Mouse (Mus musculus) lung, postnatal 0 days (tissue): ENCODE measurements around the gene Supt20. TPM values are rescaled to one million over a fixed set of nuclear protein-coding genes. Genes with fewer than 3 reads are reported as not detected.
A peak's percentile ranks its signal among the peaks of the same experiment; 100 is the strongest.

Experiments
- ATAC-seq: fragments of 200-750 bp; cut with Nextera tagmentation; 2 replicates; pipeline ENCODE4 v1.8.0; 2017; ENCODE audit warnings: moderate library complexity
- DNase-seq: peaks from one replicate; pipeline ENCODE4 v3.0.0-alpha.2; 2016; ENCODE audit warnings: low spot score
- H3K27ac ChIP-seq: fragments of 300-500 bp; sonication (generic); 2 replicates; pipeline ENCODE4 v1.5.1; 2014; ENCODE audit warnings: antibody characterized with exemption, mild to moderate bottlenecking, low read length, mixed read lengths
- H3K27me3 ChIP-seq: fragments of 300-500 bp; sonication (generic); replicated peaks from 2 replicates; pipeline ENCODE4 v1.6.1; 2014; ENCODE audit warnings: low read length, mixed read lengths; ENCODE audit not compliant: insufficient read depth
- H3K36me3 ChIP-seq: fragments of 300-500 bp; sonication (generic); 2 replicates; pipeline ENCODE4 v1.6.1; 2014; ENCODE audit warnings: low read length, mixed read lengths; ENCODE audit not compliant: insufficient read depth
- H3K4me1 ChIP-seq: fragments of 300-500 bp; sonication (generic); 2 replicates; pipeline ENCODE4 v1.6.1; 2014; ENCODE audit warnings: antibody characterized with exemption, low read depth, low read length, mixed read lengths; ENCODE audit not compliant: insufficient read depth
- H3K4me2 ChIP-seq: fragments of 300-500 bp; sonication (generic); replicated peaks from 2 replicates; pipeline ENCODE4 v1.6.1; 2014; ENCODE audit warnings: low read depth, mild to moderate bottlenecking, low read length, moderate library complexity, mixed read lengths
- H3K4me3 ChIP-seq: fragments of 300-500 bp; sonication (generic); 2 replicates; pipeline ENCODE4 v1.5.1; 2014; ENCODE audit warnings: low read depth, low read length
- H3K9ac ChIP-seq: fragments of 300-500 bp; sonication (generic); replicated peaks from 2 replicates; pipeline ENCODE4 v1.6.1; 2014; ENCODE audit warnings: low read depth, mild to moderate bottlenecking
- H3K9me3 ChIP-seq: fragments of 300-500 bp; sonication (generic); 2 replicates; pipeline ENCODE4 v1.6.1; 2016; ENCODE audit warnings: low read length, mixed read lengths
- CTCF ChIP-seq: IDR thresholded peaks from 2 replicates; pipeline ENCODE4 v1.5.1; 2016; ENCODE audit warnings: antibody characterized with exemption, mild to moderate bottlenecking
- EP300 ChIP-seq: IDR thresholded peaks from 2 replicates; pipeline ENCODE4 v1.6.1; 2016; ENCODE audit warnings: antibody characterized with exemption, mild to moderate bottlenecking, control low read depth
- whole genome bisulfite sequencing: fragments of 180-500 bp; shearing (Covaris S2); extraction: QIAGEN DNeasy Blood & Tissue Kit; methylation state at CpG from one replicate; pipeline ENCODE4 v1.1.7; 2014; 5-methylcytosine and 5-hydroxymethylcytosine counted together
- polyA plus RNA-seq: library from polyadenylated mRNA; unstranded; fragments of >200 nt; fragmentation: Nextera tagmentation; extraction: Ambion mirVana; gene quantifications from 2 replicates; pipeline ENCODE4 v1.2.1, GENCODE M21; 2015

The Supt20 gene
- polyA plus RNA-seq, 1 experiment from 2014 or later, result 50.6 TPM

DNA sequence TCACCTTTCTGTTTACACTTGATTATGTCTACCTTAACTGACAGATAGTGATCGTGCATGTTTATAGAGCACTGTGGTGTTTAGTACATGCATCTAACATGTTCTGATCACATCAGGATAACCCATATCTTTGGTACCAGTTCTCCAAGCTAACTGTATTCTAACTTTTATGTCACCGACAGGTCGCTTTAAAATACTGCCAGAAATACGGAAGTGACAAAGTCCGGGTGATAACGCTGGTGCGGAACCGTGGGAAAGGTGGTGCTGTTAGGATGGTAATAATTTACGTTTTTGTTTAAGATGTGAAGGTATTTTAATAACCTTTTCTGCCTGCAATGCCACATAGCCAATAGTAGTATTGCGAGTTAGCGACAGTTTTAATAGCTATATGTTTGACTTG is 49.4 kb downstream of the Supt20 start:
- peaks cover 28% of the 10 kb centered on the region; the same call in 1 of the 2 replicates for H3K36me3 ChIP-seq
- DNase-seq (no peak), ATAC-seq (no peak)
- H3K9me3 ChIP-seq, result no peaks in the 10 kb centered on the region
- H3K27ac ChIP-seq, result no peak overlapping the region
- no peaks in the 10 kb centered on the region for H3K4me1 ChIP-seq
- 95% methylated on average over 11 of the region's 11 CpGs for WGBS
- H3K9ac ChIP-seq, result no peak overlapping the region
- no peak overlapping the region for H3K4me3 ChIP-seq
- TF ChIP-seq EP300 (no peak), CTCF (no peak)
- no peak overlapping the region for H3K4me2 ChIP-seq
- no peaks in the 10 kb centered on the region for H3K27me3 ChIP-seq

DNA sequence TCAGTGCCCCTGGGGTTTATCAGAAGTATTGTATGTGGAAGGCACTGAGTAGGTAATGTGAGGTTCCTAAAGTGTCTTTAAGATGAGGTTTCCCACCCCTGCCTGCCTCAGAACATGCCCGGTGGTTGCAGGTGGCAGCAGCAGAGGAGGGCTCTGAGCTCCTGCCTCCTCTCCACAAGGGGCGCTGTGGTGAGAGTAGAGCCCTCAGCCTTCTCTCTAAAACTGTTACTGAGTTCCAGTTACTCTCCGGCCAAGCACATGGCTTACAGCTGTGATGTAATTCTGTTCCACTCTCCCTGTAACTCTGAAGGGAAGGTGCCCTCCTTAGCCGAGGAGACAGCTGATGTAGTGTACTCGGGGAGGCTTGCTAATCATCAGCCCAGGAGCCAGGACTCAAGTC is 53.2 kb downstream of the Supt20 start:
- Histone ChIP-seq H3K9me3 (no peaks in the 10 kb centered on the region), H3K4me3 (no peak overlapping the region), H3K36me3 (peaks cover 53% of the 10 kb centered on the region; the same call in 1 of the 2 replicates), H3K4me1 (no peaks in the 10 kb centered on the region), H3K27me3 (no peaks in the 10 kb centered on the region), H3K9ac (no peak overlapping the region), H3K27ac (no peak overlapping the region), H3K4me2 (no peak overlapping the region)
- 56% methylated on average over 5 of the region's 5 CpGs for WGBS
- ATAC-seq (peak; percentile 57), DNase-seq (peak; percentile 50)
- TF ChIP-seq CTCF (peak; percentile 69), EP300 (no peak)

DNA sequence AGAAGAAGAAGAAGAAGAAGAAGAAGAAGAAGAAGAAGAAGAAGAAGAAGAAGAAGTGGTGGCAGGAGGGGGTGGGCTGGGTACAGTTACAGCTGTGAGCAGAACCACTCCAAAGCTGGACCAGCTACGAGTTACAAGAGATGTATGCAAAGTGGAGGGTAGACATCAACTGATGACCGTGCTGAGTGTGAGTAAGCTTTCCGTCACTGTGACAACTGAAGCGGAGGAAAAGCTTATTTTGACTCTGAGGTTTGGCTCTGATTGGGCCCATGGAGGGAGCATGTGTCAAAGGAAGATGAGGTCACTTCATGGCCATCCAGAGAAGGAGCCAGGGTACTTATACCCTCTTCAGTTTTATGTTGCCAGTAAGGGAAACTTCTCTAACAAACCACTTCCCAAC is 60.8 kb downstream of the Supt20 start:
- Histone ChIP-seq H3K4me1 (peaks cover 2% of the 10 kb centered on the region; the same call in 1 of the 2 replicates), H3K4me3 (no peak overlapping the region), H3K36me3 (peaks cover 12% of the 10 kb centered on the region; the same call in 1 of the 2 replicates), H3K27me3 (no peaks in the 10 kb centered on the region), H3K27ac (no peak overlapping the region), H3K9me3 (no peaks in the 10 kb centered on the region), H3K4me2 (no peak overlapping the region), H3K9ac (no peak overlapping the region)
- no peak for DNase-seq
- 61% methylated on average over 4 of the region's 4 CpGs for WGBS
- no peak for ATAC-seq
- TF ChIP-seq EP300 (no peak), CTCF (no peak)

GRCm38 (mm10) chr3:54755145-54756041 is 62.8 kb downstream of the Supt20 start, which contains the start of gene Smad9:
TSS of gene Smad9 (plus strand) at chr3:54755582.
- under 1% methylated on average over 66 of the region's 66 CpGs for WGBS
- peak; percentile 74 for DNase-seq
- no peak for TF ChIP-seq EP300
- TF ChIP-seq CTCF, result no peak; the same call in 1 of the 2 replicates
- H3K27ac ChIP-seq, result peak within 1 kb of the TSS; percentile 78
- H3K4me1 ChIP-seq, result peaks cover 2% of the 10 kb centered on the region; the same call in 1 of the 2 replicates
- ATAC-seq, result peak; percentile 90
- H3K27me3 ChIP-seq, result no peaks in the 10 kb centered on the region
- no peaks in the 10 kb centered on the region for H3K9me3 ChIP-seq
- H3K36me3 ChIP-seq, result no peaks in the 10 kb centered on the region; the same call in 1 of the 2 replicates
- peak within 1 kb of the TSS; percentile 63 for H3K4me3 ChIP-seq
- H3K9ac ChIP-seq, result peak within 1 kb of the TSS; percentile 44
- H3K4me2 ChIP-seq, result peak within 1 kb of the TSS; percentile 98

GRCm38 (mm10) chr3:54756058-54756457 is 63.5 kb downstream of the Supt20 start:
- DNase-seq, result peak; percentile 65
- peak overlapping the region; percentile 63 for H3K4me3 ChIP-seq
- peaks cover 6% of the 10 kb centered on the region; the same call in 1 of the 2 replicates for H3K4me1 ChIP-seq
- peak overlapping the region; percentile 44; the same call in 1 of the 2 replicates for H3K9ac ChIP-seq
- peak; percentile 85 for ATAC-seq
- no peaks in the 10 kb centered on the region for H3K27me3 ChIP-seq
- peak overlapping the region; percentile 98 for H3K4me2 ChIP-seq
- no peaks in the 10 kb centered on the region for H3K9me3 ChIP-seq
- 2% methylated on average over 11 of the region's 11 CpGs for WGBS
- TF ChIP-seq CTCF (peak; percentile 32), EP300 (peak; percentile 24; the same call in 1 of the 2 replicates)
- H3K36me3 ChIP-seq, result no peaks in the 10 kb centered on the region
- H3K27ac ChIP-seq, result peak overlapping the region; percentile 78

- Histone ChIP-seq H3K4me2 (peak overlapping the region; percentile 98; the same call in 1 of the 2 replicates), H3K4me3 (no peak overlapping the region), H3K27ac (no peak overlapping the region), H3K4me1 (peaks cover 6% of the 10 kb centered on the region; the same call in 1 of the 2 replicates), H3K9ac (no peak overlapping the region), H3K9me3 (no peaks in the 10 kb centered on the region), H3K36me3 (no peaks in the 10 kb centered on the region), H3K27me3 (no peaks in the 10 kb centered on the region)
- ATAC-seq (no peak), DNase-seq (no peak)
- no peak for TF ChIP-seq CTCF
- no peak for TF ChIP-seq EP300
- 51% methylated on average over 8 of the region's 8 CpGs for WGBS
Measured at GRCm38 (mm10) chr3:54757446-54757845, 64.8 kb downstream of the Supt20 start.
